Comparison of ENCODE assay signal across 28 mouse cellular contexts in genomic region chr17:64644888-64645605, GRCm38 (mm10). TPM values are rescaled to one million over a fixed set of nuclear protein-coding genes. Genes with fewer than 3 reads are reported as not detected.
DNase-seq lines count a peak whose midpoint lies in the region; ATAC-seq and TF ChIP-seq lines count a peak whose summit lies in the region.
"Had no signal": no experiment of that assay in that cellular context is flagged by ENCODE, and none has a peak within 500 bp of the region (broad histone marks: within the 10 kb centered on the region; RNA-seq: fewer than 3 reads in every experiment).

No protein-coding gene starts in this region.

- H3K27ac ChIP-seq in lung, postnatal 0 days (ENCODE audit: low read length) = no peak overlapping the region
- H3K27ac ChIP-seq in limb, embryonic 14.5 days (replicated peaks; ENCODE audit: low read depth, low read length) = peak overlapping the region; percentile 48; the same call in 1 of the 2 replicates
- H3K27ac ChIP-seq: heart, adult 2 months; heart, embryonic 13.5 days; hindbrain, embryonic 12.5 days; kidney, postnatal 0 days; liver, embryonic 14.5 days; midbrain, embryonic 10.5 days; neural tube, embryonic 13.5 days had no signal

- no peaks in the 10 kb centered on the region; the same call in 1 of the 2 replicates for H3K4me1 ChIP-seq in lung, postnatal 0 days (ENCODE audit: insufficient read depth, low read depth, low read length)
- peaks cover 26% of the 10 kb centered on the region for H3K4me1 ChIP-seq in limb, embryonic 14.5 days (ENCODE audit: control insufficient read depth, insufficient read depth, low read length)

- H3K4me2 ChIP-seq in lung, postnatal 0 days (replicated peaks; ENCODE audit: low read depth, low read length) = no peak overlapping the region
- no peak overlapping the region for H3K4me2 ChIP-seq in limb, embryonic 14.5 days (replicated peaks; ENCODE audit: low read depth, low read length, severe bottlenecking)
- H3K4me2 ChIP-seq: heart, embryonic 13.5 days; hindbrain, embryonic 12.5 days; neural tube, embryonic 13.5 days had no signal

- H3K36me3 ChIP-seq in lung, postnatal 0 days (ENCODE audit: insufficient read depth, low read length) = no peaks in the 10 kb centered on the region; the same call in 1 of the 2 replicates
- peaks cover 5% of the 10 kb centered on the region for H3K36me3 ChIP-seq in limb, embryonic 14.5 days (ENCODE audit: control insufficient read depth, insufficient read depth, low read length)
- H3K36me3 ChIP-seq: G1E; hindbrain, embryonic 12.5 days; neural tube, embryonic 13.5 days had no signal

- 48% methylated on average over 8 of the region's 8 CpGs for WGBS in lung, postnatal 0 days
- 82% methylated on average over 8 of the region's 8 CpGs for WGBS in limb, embryonic 14.5 days

- no peaks in the 10 kb centered on the region for H3K9me3 ChIP-seq in lung, postnatal 0 days (ENCODE audit: low read length)
- no peaks in the 10 kb centered on the region for H3K9me3 ChIP-seq in limb, embryonic 14.5 days (ENCODE audit: control insufficient read depth, low read length)
- H3K9me3 ChIP-seq: heart, embryonic 13.5 days; hindbrain, embryonic 12.5 days; midbrain, embryonic 10.5 days; neural tube, embryonic 13.5 days had no signal

- no peaks in the 10 kb centered on the region for H3K27me3 ChIP-seq in lung, postnatal 0 days (replicated peaks; ENCODE audit: insufficient read depth, low read length)
- no peaks in the 10 kb centered on the region for H3K27me3 ChIP-seq in limb, embryonic 14.5 days (ENCODE audit: control insufficient read depth, insufficient read depth, low read length)
- H3K27me3 ChIP-seq: CH12.LX; hindbrain, embryonic 12.5 days; neural tube, embryonic 13.5 days; Patski had no signal

- no peak for TF ChIP-seq POLR2A in limb, embryonic 14.5 days (IDR thresholded peaks at IDR 0.05; ENCODE audit: borderline replicate concordance, extremely low read depth, insufficient read depth, insufficient read length)

- H3K4me3 ChIP-seq in lung, postnatal 0 days (ENCODE audit: low read depth, low read length) = no peak overlapping the region
- H3K4me3 ChIP-seq in limb, embryonic 14.5 days (replicated peaks; ENCODE audit: low read length) = no peak overlapping the region
- H3K4me3 ChIP-seq: heart, adult 2 months; heart, embryonic 13.5 days; hindbrain, embryonic 12.5 days; midbrain, embryonic 10.5 days; myocyte; neural tube, embryonic 13.5 days had no signal

- no peak for TF ChIP-seq CTCF in lung, postnatal 0 days (IDR thresholded peaks at IDR 0.05)

- TF ChIP-seq EP300 in lung, postnatal 0 days (IDR thresholded peaks at IDR 0.05) = 0 out of 2 replicates have a peak, but pooled peaks have one; percentile 9

- peak; percentile 43 for ATAC-seq in lung, postnatal 0 days
- no peak for ATAC-seq in limb, embryonic 14.5 days (ENCODE audit: low FRiP score, low read depth)
- ATAC-seq: forebrain, postnatal 0 days; midbrain, embryonic 16.5 days; Patski had no signal

- peak; percentile 19 to 47 for DNase-seq in kidney, postnatal 25 days
- no peak for DNase-seq in kidney, postnatal 4 days
- DNase-seq in lung, postnatal 0 days (ENCODE audit: low spot score) = peak; percentile 33
- DNase-seq in lung, postnatal 14 days = no peak
- no peak for DNase-seq in limb, embryonic 14.5 days (ENCODE audit: low spot score)
- DNase-seq in thymus, postnatal 36 days = no peak
- DNase-seq in urinary bladder, postnatal 36 days (ENCODE audit: low spot score in 2 of 2) = no peak
- DNase-seq: B cell, adult 2 months; cerebellum, adult 11 months; cerebellum, adult 9-11 months; forebrain, postnatal 0 days; gastrocnemius, postnatal 25 days; heart, adult 2 months; layer of hippocampus, postnatal 36 days; retina, postnatal 1 day; thymus, adult 18-20 months; thymus, postnatal 4 days had no signal

- no peak overlapping the region for H3K9ac ChIP-seq in lung, postnatal 0 days (replicated peaks; ENCODE audit: low read depth)
- H3K9ac ChIP-seq in limb, embryonic 14.5 days (ENCODE audit: low read depth, low read length, severe bottlenecking) = no peak overlapping the region
- H3K9ac ChIP-seq: forebrain, postnatal 0 days; heart, embryonic 13.5 days; hindbrain, embryonic 12.5 days; liver, embryonic 14.5 days; neural tube, embryonic 13.5 days had no signal

RNA-seq across cellular contexts. Expression of gene Man2a1, which starts 44.5 kb away (rescaled TPM):
- 9.6 and 9.7 TPM in 2 replicates for polyA plus RNA-seq in lung, postnatal 0 days (2015; fragmentation: Nextera tagmentation; extraction: Ambion mirVana)
- polyA plus RNA-seq in limb, embryonic 14.5 days (2012; rRNA removed) = 27.4 and 31.9 TPM in 2 replicates
- 12.5 and 16.1 TPM in 2 replicates for polyA plus RNA-seq in limb, embryonic 14.5 days (2014; fragmentation: Nextera tagmentation; extraction: Ambion mirVana)
- polyA plus RNA-seq: G1E had no signal

Comparison
In these comparisons a context has a peak if more than half of its experiments do, and no peak if none do; other contexts are left out.
1. DNase-seq: peak in kidney, postnatal 25 days (2 of 2) and lung, postnatal 0 days (single experiment); none in kidney, postnatal 4 days (0 of 2), lung, postnatal 14 days (single experiment), limb, embryonic 14.5 days (single experiment), thymus, postnatal 36 days (0 of 2) and urinary bladder, postnatal 36 days (0 of 2).